20 mouse cellular contexts compared by ENCODE assay signal in the genomic region with DNA sequence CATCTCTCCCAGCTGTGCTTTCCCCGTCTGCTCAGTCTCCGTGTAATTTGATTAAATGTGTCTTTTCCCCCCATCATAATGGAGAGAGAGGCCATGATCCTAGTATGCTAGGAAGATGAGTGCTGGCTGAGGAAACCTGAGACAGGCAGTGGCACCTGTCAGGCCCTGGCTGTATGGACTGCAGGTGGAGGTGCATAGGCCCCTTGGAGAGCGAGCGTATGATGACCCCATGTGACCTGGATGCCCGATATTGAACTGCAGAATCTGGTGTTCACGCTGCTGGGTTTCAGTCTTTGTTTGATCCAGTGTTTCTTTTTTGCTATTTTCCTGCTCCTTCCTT. TPM values are rescaled to one million over a fixed set of nuclear protein-coding genes. Genes with fewer than 3 reads are reported as not detected.
A peak's percentile ranks its signal among the peaks of the same experiment; 100 is the strongest.
DNase-seq lines count a peak whose midpoint lies in the region; ATAC-seq and TF ChIP-seq lines count a peak whose summit lies in the region.
"Had no signal": no experiment of that assay in that cellular context is flagged by ENCODE, and none has a peak within 500 bp of the region (broad histone marks: within the 10 kb centered on the region; RNA-seq: fewer than 3 reads in every experiment).

No protein-coding gene starts in this region.

- H3K27me3 ChIP-seq in hindbrain, embryonic 11.5 days (ENCODE audit: control insufficient read depth, insufficient read depth, low read length): no peaks in the 10 kb centered on the region
- H3K27me3 ChIP-seq in hindbrain, postnatal 0 days (ENCODE audit: insufficient read depth, low read length): no peaks in the 10 kb centered on the region
- H3K27me3 ChIP-seq in kidney, embryonic 16.5 days (ENCODE audit: insufficient read depth, low read length): no peaks in the 10 kb centered on the region
- no peaks in the 10 kb centered on the region for H3K27me3 ChIP-seq in kidney, adult 2 months (replicated peaks; ENCODE audit: control insufficient read depth, insufficient read depth, low read length)
- no peaks in the 10 kb centered on the region for H3K27me3 ChIP-seq in midbrain, embryonic 12.5 days
- H3K27me3 ChIP-seq in midbrain, embryonic 14.5 days (ENCODE audit: control insufficient read depth, insufficient read depth, low read length): no peaks in the 10 kb centered on the region
- no peaks in the 10 kb centered on the region for H3K27me3 ChIP-seq in neural tube, embryonic 13.5 days
- H3K27me3 ChIP-seq: liver, embryonic 12.5 days; lung, embryonic 15.5 days had no signal

- ATAC-seq in hindbrain, embryonic 11.5 days (ENCODE audit: low FRiP score): no peak
- ATAC-seq in hindbrain, postnatal 0 days: no peak; the same call in 1 of the 2 replicates
- no peak; the same call in 1 of the 2 replicates for ATAC-seq in kidney, embryonic 16.5 days (ENCODE audit: low FRiP score, low TSS enrichment)
- 0 out of 2 replicates have a peak, but pooled peaks have one; percentile 47 for ATAC-seq in midbrain, embryonic 12.5 days (ENCODE audit: low FRiP score, low read depth)
- ATAC-seq in midbrain, embryonic 14.5 days (ENCODE audit: low FRiP score, low TSS enrichment): no peak; the same call in 1 of the 2 replicates
- peak; percentile 75 for ATAC-seq in neural tube, embryonic 13.5 days (ENCODE audit: low read depth)
- ATAC-seq: liver, embryonic 12.5 days had no signal

- no peaks in the 10 kb centered on the region for H3K9me3 ChIP-seq in hindbrain, embryonic 11.5 days (ENCODE audit: control insufficient read depth, low read length)
- H3K9me3 ChIP-seq in hindbrain, postnatal 0 days (ENCODE audit: low read length): no peaks in the 10 kb centered on the region
- H3K9me3 ChIP-seq in kidney, embryonic 16.5 days (ENCODE audit: low read length): no peaks in the 10 kb centered on the region
- no peaks in the 10 kb centered on the region for H3K9me3 ChIP-seq in midbrain, embryonic 12.5 days
- no peaks in the 10 kb centered on the region for H3K9me3 ChIP-seq in midbrain, embryonic 14.5 days (ENCODE audit: control insufficient read depth, low read length)
- no peaks in the 10 kb centered on the region for H3K9me3 ChIP-seq in neural tube, embryonic 13.5 days
- H3K9me3 ChIP-seq: forebrain, embryonic 12.5 days; heart, embryonic 13.5 days; liver, embryonic 12.5 days; lung, embryonic 15.5 days had no signal

- 0 out of 2 replicates have a peak overlapping the region, but pooled peaks have one; percentile 6 for H3K27ac ChIP-seq in hindbrain, embryonic 11.5 days (ENCODE audit: low read depth, low read length)
- no peak overlapping the region for H3K27ac ChIP-seq in hindbrain, postnatal 0 days
- H3K27ac ChIP-seq in kidney, embryonic 16.5 days (ENCODE audit: low read length): peak overlapping the region; percentile 65; the same call in 1 of the 2 replicates
- H3K27ac ChIP-seq in kidney, adult 2 months (ENCODE audit: insufficient read depth, low read depth, low read length): no peak overlapping the region; the same call in 1 of the 2 replicates
- no peak overlapping the region for H3K27ac ChIP-seq in midbrain, embryonic 12.5 days (replicated peaks)
- no peak overlapping the region for H3K27ac ChIP-seq in midbrain, embryonic 14.5 days (replicated peaks; ENCODE audit: low read depth, low read length)
- peak overlapping the region; percentile 46; the same call in 1 of the 2 replicates for H3K27ac ChIP-seq in neural tube, embryonic 13.5 days (replicated peaks)
- H3K27ac ChIP-seq: forebrain, embryonic 12.5 days; heart, embryonic 13.5 days; liver, embryonic 12.5 days; lung, embryonic 15.5 days had no signal

- H3K9ac ChIP-seq in hindbrain, embryonic 11.5 days (ENCODE audit: low read depth, low read length): no peak overlapping the region
- H3K9ac ChIP-seq in hindbrain, postnatal 0 days (replicated peaks; ENCODE audit: low read length): no peak overlapping the region
- H3K9ac ChIP-seq in kidney, embryonic 16.5 days (replicated peaks; ENCODE audit: low read length): no peak overlapping the region
- H3K9ac ChIP-seq in midbrain, embryonic 12.5 days (replicated peaks): no peak overlapping the region; the same call in 1 of the 2 replicates
- H3K9ac ChIP-seq in midbrain, embryonic 14.5 days (replicated peaks; ENCODE audit: low read length): no peak overlapping the region
- no peak overlapping the region for H3K9ac ChIP-seq in neural tube, embryonic 13.5 days
- H3K9ac ChIP-seq: forebrain, embryonic 12.5 days; heart, embryonic 13.5 days; liver, embryonic 12.5 days; lung, embryonic 15.5 days had no signal

- no peak overlapping the region for H3K4me3 ChIP-seq in hindbrain, embryonic 11.5 days (ENCODE audit: low read depth, low read length)
- H3K4me3 ChIP-seq in hindbrain, postnatal 0 days (ENCODE audit: low read length): no peak overlapping the region
- H3K4me3 ChIP-seq in kidney, embryonic 16.5 days (ENCODE audit: low read length): no peak overlapping the region
- H3K4me3 ChIP-seq in kidney, adult 2 months (ENCODE audit: insufficient read depth, low read depth, low read length): no peak overlapping the region
- no peak overlapping the region for H3K4me3 ChIP-seq in midbrain, embryonic 12.5 days
- H3K4me3 ChIP-seq in midbrain, embryonic 14.5 days (replicated peaks; ENCODE audit: low read depth, low read length): no peak overlapping the region
- no peak overlapping the region for H3K4me3 ChIP-seq in neural tube, embryonic 13.5 days
- H3K4me3 ChIP-seq: forebrain, embryonic 12.5 days; heart, embryonic 13.5 days; liver, embryonic 12.5 days; lung, embryonic 15.5 days had no signal

- 58% methylated on average over 6 of the region's 6 CpGs for WGBS in hindbrain, embryonic 11.5 days
- WGBS in hindbrain, postnatal 0 days: 50% methylated on average over 6 of the region's 6 CpGs
- 38% methylated on average over 6 of the region's 6 CpGs for WGBS in kidney, embryonic 16.5 days
- WGBS in kidney, adult 2 months: 51% methylated on average over 6 of the region's 6 CpGs
- WGBS in midbrain, embryonic 12.5 days: 61% methylated on average over 6 of the region's 6 CpGs
- WGBS in midbrain, embryonic 14.5 days: 54% methylated on average over 6 of the region's 6 CpGs
- WGBS in neural tube, embryonic 13.5 days: 63% methylated on average over 6 of the region's 6 CpGs

- DNase-seq in hindbrain, embryonic 11.5 days (ENCODE audit: low spot score): no peak
- DNase-seq in hindbrain, postnatal 0 days (ENCODE audit: low spot score): no peak
- no peak for DNase-seq in kidney, adult 2 months
- DNase-seq in midbrain, embryonic 14.5 days: no peak
- no peak for DNase-seq in ovary, postnatal 36 days (ENCODE audit: low spot score)
- DNase-seq: adrenal gland, postnatal 36 days; cerebellum, adult 18-20 months; cerebellum, postnatal 25 days; gastrocnemius, postnatal 10 days; heart, adult 11 months; layer of hippocampus, adult 9-11 months; thymus, postnatal 25 days had no signal

- H3K4me2 ChIP-seq in hindbrain, embryonic 11.5 days (replicated peaks; ENCODE audit: low read depth, low read length): no peak overlapping the region
- no peak overlapping the region for H3K4me2 ChIP-seq in hindbrain, postnatal 0 days (ENCODE audit: low read depth, low read length)
- no peak overlapping the region for H3K4me2 ChIP-seq in kidney, embryonic 16.5 days (replicated peaks; ENCODE audit: low read depth, low read length)
- H3K4me2 ChIP-seq in midbrain, embryonic 12.5 days (replicated peaks): no peak overlapping the region
- H3K4me2 ChIP-seq in midbrain, embryonic 14.5 days (ENCODE audit: low read length): no peak overlapping the region
- H3K4me2 ChIP-seq in neural tube, embryonic 13.5 days: no peak overlapping the region
- H3K4me2 ChIP-seq: forebrain, embryonic 12.5 days; heart, embryonic 13.5 days; liver, embryonic 12.5 days; lung, embryonic 15.5 days had no signal

- no peak for TF ChIP-seq POLR2A in kidney, adult 2 months (IDR thresholded peaks at IDR 0.05; ENCODE audit: low read depth, low read length)

- no peaks in the 10 kb centered on the region for H3K36me3 ChIP-seq in hindbrain, embryonic 11.5 days (ENCODE audit: control insufficient read depth, insufficient read depth, low read length)
- H3K36me3 ChIP-seq in hindbrain, postnatal 0 days (ENCODE audit: insufficient read depth, low read length): no peaks in the 10 kb centered on the region
- H3K36me3 ChIP-seq in kidney, embryonic 16.5 days (ENCODE audit: insufficient read depth, low read length): no peaks in the 10 kb centered on the region
- H3K36me3 ChIP-seq in kidney, adult 2 months (ENCODE audit: control insufficient read depth, insufficient read depth, low read length): no peaks in the 10 kb centered on the region
- no peaks in the 10 kb centered on the region for H3K36me3 ChIP-seq in midbrain, embryonic 12.5 days
- no peaks in the 10 kb centered on the region for H3K36me3 ChIP-seq in midbrain, embryonic 14.5 days (ENCODE audit: control insufficient read depth, insufficient read depth, low read length)
- H3K36me3 ChIP-seq in neural tube, embryonic 13.5 days: no peaks in the 10 kb centered on the region
- H3K36me3 ChIP-seq: forebrain, embryonic 12.5 days; heart, embryonic 13.5 days; liver, embryonic 12.5 days; lung, embryonic 15.5 days had no signal

- TF ChIP-seq CTCF in hindbrain, postnatal 0 days (IDR thresholded peaks at IDR 0.05; ENCODE audit: low read depth): no peak
- TF ChIP-seq CTCF in kidney, adult 2 months (conservative IDR thresholded peaks at IDR 0.05; ENCODE audit: insufficient read depth, insufficient read length, low read depth, low read length): no peak

- no peaks in the 10 kb centered on the region for H3K4me1 ChIP-seq in hindbrain, embryonic 11.5 days (replicated peaks; ENCODE audit: control insufficient read depth, insufficient read depth, low read length)
- H3K4me1 ChIP-seq in hindbrain, postnatal 0 days (ENCODE audit: insufficient read depth, low read length): no peaks in the 10 kb centered on the region
- H3K4me1 ChIP-seq in kidney, embryonic 16.5 days (ENCODE audit: insufficient read depth, low read length): peaks cover 17% of the 10 kb centered on the region
- no peaks in the 10 kb centered on the region for H3K4me1 ChIP-seq in kidney, adult 2 months (ENCODE audit: control insufficient read depth, insufficient read depth, low read length)
- 0 out of 2 replicates have a peak, but pooled peaks cover 2% of the 10 kb centered on the region for H3K4me1 ChIP-seq in midbrain, embryonic 12.5 days
- no peaks in the 10 kb centered on the region for H3K4me1 ChIP-seq in midbrain, embryonic 14.5 days (ENCODE audit: control insufficient read depth, insufficient read depth, low read length)
- H3K4me1 ChIP-seq in neural tube, embryonic 13.5 days (replicated peaks): peaks cover 11% of the 10 kb centered on the region
- H3K4me1 ChIP-seq: forebrain, embryonic 12.5 days; liver, embryonic 12.5 days had no signal

RNA-seq across cellular contexts. Expression of gene Phgdh, which starts 16.2 kb away (rescaled TPM):
- 311 and 319 TPM in 2 replicates for polyA plus RNA-seq in hindbrain, embryonic 11.5 days (2014; fragmentation: Nextera tagmentation; extraction: Ambion mirVana)
- total RNA-seq in hindbrain, postnatal 0 days (2014; rRNA removed): 348 and 370 TPM in 2 replicates
- 261 and 279 TPM in 2 replicates for polyA plus RNA-seq in hindbrain, postnatal 0 days (2015; fragmentation: Nextera tagmentation; extraction: Ambion mirVana)
- polyA plus RNA-seq in kidney, embryonic 16.5 days (2015; fragmentation: Nextera tagmentation; extraction: Ambion mirVana): 541 and 585 TPM in 2 replicates
- polyA plus RNA-seq in kidney, adult 2 months (2012; rRNA removed): 47.1 and 54.5 TPM in 2 replicates
- 257 and 278 TPM in 2 replicates for polyA plus RNA-seq in midbrain, embryonic 12.5 days (2016; fragmentation: Nextera tagmentation; extraction: Ambion mirVana)
- 146 and 151 TPM in 2 replicates for polyA plus RNA-seq in midbrain, embryonic 14.5 days (2014; fragmentation: Nextera tagmentation; extraction: Ambion mirVana)
- polyA plus RNA-seq in neural tube, embryonic 13.5 days (2015; fragmentation: Nextera tagmentation; extraction: Ambion mirVana): 166 and 171 TPM in 2 replicates

RNA-seq across cellular contexts. Expression of gene Zfp697, which starts 26.3 kb away (rescaled TPM):
- 12.2 and 15.5 TPM in 2 replicates for polyA plus RNA-seq in hindbrain, embryonic 11.5 days (2014; fragmentation: Nextera tagmentation; extraction: Ambion mirVana)
- total RNA-seq in hindbrain, postnatal 0 days (2014; rRNA removed): 29.1 and 29.6 TPM in 2 replicates
- 15.3 and 17.3 TPM in 2 replicates for polyA plus RNA-seq in hindbrain, postnatal 0 days (2015; fragmentation: Nextera tagmentation; extraction: Ambion mirVana)
- 16.4 and 17.1 TPM in 2 replicates for polyA plus RNA-seq in kidney, embryonic 16.5 days (2015; fragmentation: Nextera tagmentation; extraction: Ambion mirVana)
- 14.7 and 16.2 TPM in 2 replicates for polyA plus RNA-seq in kidney, adult 2 months (2012; rRNA removed)
- polyA plus RNA-seq in midbrain, embryonic 12.5 days (2016; fragmentation: Nextera tagmentation; extraction: Ambion mirVana): 9.9 and 10.1 TPM in 2 replicates
- polyA plus RNA-seq in midbrain, embryonic 14.5 days (2014; fragmentation: Nextera tagmentation; extraction: Ambion mirVana): 21.3 and 25.5 TPM in 2 replicates
- 12.9 and 14.9 TPM in 2 replicates for polyA plus RNA-seq in neural tube, embryonic 13.5 days (2015; fragmentation: Nextera tagmentation; extraction: Ambion mirVana)
- total RNA-seq: CH12.LX had no signal

Comparison
In these comparisons a context has a peak if more than half of its experiments do, and no peak if none do; other contexts are left out.
1. ATAC-seq: peak in midbrain, embryonic 12.5 days (single experiment) and neural tube, embryonic 13.5 days (single experiment); none in hindbrain, embryonic 11.5 days (single experiment), hindbrain, postnatal 0 days (single experiment), kidney, embryonic 16.5 days (single experiment) and midbrain, embryonic 14.5 days (single experiment).
2. H3K27ac ChIP-seq: peak in hindbrain, embryonic 11.5 days (single experiment), kidney, embryonic 16.5 days (single experiment) and neural tube, embryonic 13.5 days (single experiment); none in hindbrain, postnatal 0 days (single experiment), kidney, adult 2 months (single experiment), midbrain, embryonic 12.5 days (single experiment) and midbrain, embryonic 14.5 days (single experiment).